Mouse (Mus musculus): Measurements from ENCODE around the gene 3830406C13Rik.

3830406C13Rik gene

DNA sequence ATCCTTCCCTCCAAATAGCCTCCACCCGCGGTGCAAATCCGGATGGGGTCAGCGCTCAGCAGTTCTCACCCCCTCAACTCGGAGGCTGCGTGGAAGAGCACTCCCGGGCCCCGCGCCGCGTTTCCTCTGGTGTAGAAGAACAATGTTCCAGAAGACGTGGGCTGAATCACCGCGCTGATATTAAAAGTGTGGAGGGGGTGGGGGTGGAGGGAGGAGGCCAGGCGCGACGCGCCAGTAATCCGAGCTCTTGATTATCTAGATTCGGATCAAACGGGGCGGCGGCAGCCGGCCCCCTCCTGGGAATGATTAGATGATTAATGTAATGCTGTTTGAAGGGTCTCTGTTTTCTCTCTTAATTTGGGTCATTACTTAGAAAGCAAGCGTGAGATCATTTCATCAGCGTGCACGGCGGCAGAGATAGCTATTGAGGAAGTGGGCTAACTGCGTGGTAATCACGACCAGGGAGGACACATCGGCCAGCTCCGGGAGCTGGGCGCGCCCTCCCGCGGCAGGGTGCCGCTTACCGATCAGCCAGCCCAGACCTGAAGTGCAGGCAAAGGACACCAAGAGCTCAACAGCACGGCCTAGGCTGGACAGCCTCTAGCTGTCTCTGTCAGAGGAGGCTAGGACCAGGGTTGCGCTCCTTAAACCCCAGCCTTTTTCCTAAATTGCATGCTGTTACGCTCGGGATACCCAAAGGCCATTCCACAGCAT is 57.3 kb downstream of the 3830406C13Rik start:
- ChIA-PET CTCF (no interaction called here), POLR2A (interaction anchor here in 3 of 4 experiments (0.5 to 1.7 kb wide), 9 partner anchors 9 to 1865 kb away, joined by 3 to 5 read pairs (median 3); partner anchors contain the start of genes 3830406C13Rik (in 2 of the 3), Gm49355 (in 1 of the 3) and Ptprg (in 1 of the 3))

DNA sequence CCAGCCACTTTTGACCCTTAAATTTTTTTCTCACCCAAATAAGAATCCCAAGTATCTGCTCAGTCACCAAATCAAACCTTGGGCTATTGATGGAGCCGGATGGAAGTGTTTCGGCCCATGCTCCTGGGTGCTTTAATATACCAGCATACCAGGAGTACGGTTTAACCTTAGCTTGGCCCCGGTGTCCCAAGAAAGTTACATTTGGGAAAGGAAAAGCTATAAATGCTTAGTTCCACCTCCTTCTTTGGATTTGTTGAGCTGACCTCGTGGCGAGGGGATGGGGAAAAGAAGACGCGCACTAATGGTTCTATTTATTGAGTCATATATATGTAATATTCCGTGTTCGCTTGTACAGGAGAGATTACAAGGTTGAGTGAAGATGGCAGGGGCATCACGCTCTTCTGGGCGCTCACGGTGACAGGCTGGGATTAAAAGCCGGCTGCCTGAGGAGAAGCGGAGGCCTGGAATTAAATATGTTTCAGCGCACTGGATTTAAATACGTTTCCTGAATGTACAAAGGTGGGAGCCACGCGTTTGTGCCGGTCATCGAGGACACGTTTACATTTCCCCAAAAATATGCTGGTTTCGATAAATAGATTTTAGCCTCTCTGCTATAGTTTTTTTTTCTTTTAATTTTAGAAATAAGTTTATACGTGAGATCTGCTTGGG is 58.0 kb downstream of the 3830406C13Rik start:
- ChIA-PET CTCF (no interaction called here), POLR2A (interaction anchor here in 2 of 4 experiments (0.5 to 1.7 kb wide), 5 partner anchors 7 to 670 kb away, joined by 3 to 5 read pairs (median 3); partner anchors contain the start of genes 3830406C13Rik (in 1 of the 2) and Gm49355 (in 1 of the 2))

DNA sequence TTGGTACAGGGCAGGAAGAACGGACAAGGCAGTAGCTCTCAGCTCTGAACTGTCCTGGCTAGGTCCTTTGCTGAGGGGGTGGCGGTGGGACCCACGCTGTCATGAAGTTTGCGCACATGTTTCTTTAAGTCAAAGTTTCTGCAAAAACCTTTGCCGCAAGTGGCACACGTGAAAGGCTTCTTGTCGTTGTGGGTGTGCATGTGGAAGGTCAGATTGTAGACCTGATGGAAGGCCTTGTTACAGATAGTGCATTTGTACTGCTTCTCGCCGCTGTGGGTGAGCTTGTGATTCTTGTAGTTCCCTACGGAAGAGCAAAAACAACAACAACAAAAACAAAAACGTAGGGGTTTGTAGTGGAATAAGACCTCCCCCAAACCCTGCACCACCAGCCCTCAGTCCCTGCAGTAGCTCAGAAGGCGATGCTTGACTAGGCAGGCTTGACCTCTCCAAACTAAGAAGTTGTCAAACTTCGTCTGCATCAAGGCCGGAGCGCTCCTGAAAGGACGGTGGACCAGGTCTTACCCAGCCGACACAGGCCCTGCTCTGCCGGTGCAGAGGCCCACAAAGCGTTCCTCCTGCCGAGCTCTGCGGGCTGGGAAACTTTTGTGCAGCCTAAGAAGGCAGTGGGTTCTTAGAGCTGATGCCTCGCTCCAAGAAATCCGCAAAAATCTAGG is 58.6 kb downstream of the 3830406C13Rik start:
- POLR2A ChIA-PET = interaction anchor here in 1 of 4 experiments (0.6 to 1.7 kb wide), 7 partner anchors 8 to 704 kb away, joined by 3 to 5 read pairs (median 4); partner anchors contain the start of genes 3830406C13Rik and Gm49355
- CTCF ChIA-PET = interaction anchor here in 1 of 4 experiments (0.6 kb wide), 1 partner anchor 47 kb away, joined by 4 read pairs; no protein-coding TSS in a partner anchor

DNA sequence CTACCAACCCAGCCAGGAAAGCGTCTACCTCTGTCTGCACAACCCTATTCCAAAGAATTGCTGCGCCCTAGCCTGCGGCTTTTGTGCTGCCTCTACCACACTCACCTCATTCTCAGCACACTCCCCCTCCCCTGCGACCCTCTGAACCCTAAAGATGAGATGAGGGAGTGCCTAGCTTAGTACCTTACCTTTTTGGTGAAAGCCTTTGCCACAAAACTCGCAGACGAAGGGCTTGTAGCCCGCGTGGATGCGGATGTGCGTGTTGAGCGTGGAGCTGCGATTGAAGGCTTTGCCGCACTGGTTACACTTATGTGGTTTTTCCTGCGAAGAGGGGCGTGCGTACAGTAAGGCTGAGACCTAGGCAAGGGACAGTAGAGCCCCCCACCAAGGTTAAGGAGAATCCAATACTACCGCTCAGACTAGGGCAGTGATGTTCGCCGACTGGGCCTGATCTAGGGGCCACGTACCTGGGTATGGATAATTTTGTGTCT is 59.5 kb downstream of the 3830406C13Rik start:
- CTCF ChIA-PET = no interaction called here
- POLR2A ChIA-PET = interaction anchor here in 2 of 4 experiments (0.9 to 1.6 kb wide), 5 partner anchors 9 to 480 kb away, joined by 3 to 4 read pairs (median 4); partner anchors contain the start of genes 3830406C13Rik (in 1 of the 2) and Cadps (in 1 of the 2)

DNA sequence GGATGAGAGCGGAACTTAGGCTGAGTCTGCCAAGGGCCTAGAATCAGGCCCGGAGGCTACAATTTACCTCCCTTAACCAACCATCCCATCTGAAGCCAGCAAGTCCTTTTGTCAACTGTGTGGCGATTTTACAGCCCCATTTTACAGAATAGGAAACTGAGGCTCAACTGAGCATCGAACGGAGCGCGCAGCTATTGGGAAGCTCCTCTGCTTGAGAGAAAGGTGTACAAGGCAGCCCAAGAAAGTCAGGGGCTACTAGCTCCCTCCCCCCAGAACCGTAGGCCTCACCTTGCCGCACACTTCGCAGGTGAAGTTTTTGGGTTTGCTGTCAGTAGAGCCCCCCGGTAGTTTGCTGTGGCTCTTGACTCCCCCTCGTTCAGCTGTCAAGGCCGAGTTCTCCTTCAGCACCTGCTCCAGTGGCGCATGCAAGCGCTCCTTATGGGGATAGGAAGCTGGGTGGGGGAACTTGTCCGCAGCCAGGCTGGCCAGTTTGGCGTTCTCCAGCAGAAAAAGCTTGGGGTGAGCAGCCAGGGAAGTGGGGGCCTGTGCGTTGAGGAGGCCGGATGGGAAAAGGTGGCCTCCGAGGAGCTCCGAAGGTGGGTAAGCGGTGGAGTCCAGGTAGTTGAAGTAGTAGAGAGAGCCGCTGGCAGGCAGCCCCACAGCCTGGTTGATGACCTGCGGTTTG is 60.2 kb downstream of the 3830406C13Rik start:
- CTCF ChIA-PET = interaction anchor here in 1 of 4 experiments (1.1 kb wide), 1 partner anchor 9 kb away, joined by 3 read pairs; no protein-coding TSS in a partner anchor
- POLR2A ChIA-PET = interaction anchor here in 2 of 4 experiments (0.9 to 1.6 kb wide), 4 partner anchors 12 to 479 kb away, joined by 3 to 4 read pairs (median 4); partner anchors contain the start of genes 3830406C13Rik (in 1 of the 2) and Cadps (in 1 of the 2)

DNA sequence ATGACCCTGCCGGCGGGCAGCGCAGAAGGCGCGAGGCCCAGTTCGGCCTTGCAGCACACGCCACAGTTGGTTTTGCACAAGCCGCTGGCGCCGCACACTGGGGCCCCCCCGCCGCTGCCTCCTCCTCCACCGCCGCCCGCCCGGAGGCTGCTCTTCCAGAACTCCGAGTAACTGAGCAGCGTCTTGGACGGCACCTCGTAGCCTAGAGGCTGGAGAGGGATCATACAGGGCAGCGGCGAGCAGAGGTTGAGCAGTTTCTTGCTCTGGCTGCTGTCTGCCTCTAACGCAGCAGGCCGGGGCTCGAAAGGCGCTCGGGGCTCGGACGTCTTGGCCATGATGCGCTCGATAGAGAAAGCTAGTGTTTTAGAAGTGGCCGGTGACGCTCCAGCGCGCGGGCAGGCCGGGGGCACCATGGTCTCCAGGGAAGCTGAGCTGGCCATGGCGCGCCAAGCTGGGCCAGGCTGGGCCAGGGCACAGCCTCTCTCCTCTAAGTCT is 60.8 kb downstream of the 3830406C13Rik start:
- ChIA-PET POLR2A (interaction anchor here in 2 of 4 experiments (0.9 to 1.6 kb wide), 3 partner anchors 11 to 478 kb away, joined by 3 to 4 read pairs (median 4); partner anchors contain the start of genes 3830406C13Rik (in 1 of the 2) and Cadps (in 1 of the 2)), CTCF (interaction anchor here in 1 of 4 experiments (1.1 kb wide), 1 partner anchor 10 kb away, joined by 3 read pairs; no protein-coding TSS in a partner anchor)

DNA sequence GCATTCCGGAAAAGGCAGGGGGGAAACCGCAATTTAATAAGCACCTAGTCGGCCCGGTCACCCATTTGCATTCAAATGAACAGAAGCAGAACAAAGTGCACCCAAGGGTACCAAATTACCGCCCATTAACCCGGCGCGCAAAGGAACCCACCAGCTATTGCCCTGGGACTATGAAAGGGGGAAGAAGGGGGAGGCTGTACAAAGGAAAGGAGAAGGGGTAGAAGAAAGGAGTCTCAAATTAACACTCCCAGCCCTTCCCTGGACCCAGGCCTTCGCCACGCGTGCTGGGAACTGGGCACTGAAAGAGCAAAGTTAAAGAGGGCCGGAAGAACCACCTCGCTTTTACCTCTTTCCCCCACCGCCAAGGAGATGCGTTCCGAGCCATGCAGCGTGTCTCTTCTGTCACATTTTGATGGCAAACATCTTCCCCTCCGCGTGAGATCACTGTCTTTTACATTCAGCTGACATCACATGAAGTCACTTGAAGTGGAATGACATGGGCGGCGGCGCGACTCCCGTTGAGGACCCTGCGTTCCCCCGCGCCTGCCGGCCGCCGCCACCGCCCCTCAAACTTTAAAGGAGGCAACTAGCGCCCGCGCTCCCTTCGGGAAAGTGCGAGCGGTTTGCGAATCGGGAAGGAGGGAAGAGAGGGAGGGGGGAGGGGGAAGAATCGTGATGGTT is 61.4 kb downstream of the 3830406C13Rik start:
- ChIA-PET POLR2A (interaction anchor here in 2 of 4 experiments (0.6 to 1.4 kb wide), 4 partner anchors 7 to 1668 kb away, joined by 3 read pairs; no protein-coding TSS in a partner anchor), CTCF (interaction anchor here in 1 of 4 experiments (1.1 kb wide), 1 partner anchor 10 kb away, joined by 3 read pairs; no protein-coding TSS in a partner anchor)

DNA sequence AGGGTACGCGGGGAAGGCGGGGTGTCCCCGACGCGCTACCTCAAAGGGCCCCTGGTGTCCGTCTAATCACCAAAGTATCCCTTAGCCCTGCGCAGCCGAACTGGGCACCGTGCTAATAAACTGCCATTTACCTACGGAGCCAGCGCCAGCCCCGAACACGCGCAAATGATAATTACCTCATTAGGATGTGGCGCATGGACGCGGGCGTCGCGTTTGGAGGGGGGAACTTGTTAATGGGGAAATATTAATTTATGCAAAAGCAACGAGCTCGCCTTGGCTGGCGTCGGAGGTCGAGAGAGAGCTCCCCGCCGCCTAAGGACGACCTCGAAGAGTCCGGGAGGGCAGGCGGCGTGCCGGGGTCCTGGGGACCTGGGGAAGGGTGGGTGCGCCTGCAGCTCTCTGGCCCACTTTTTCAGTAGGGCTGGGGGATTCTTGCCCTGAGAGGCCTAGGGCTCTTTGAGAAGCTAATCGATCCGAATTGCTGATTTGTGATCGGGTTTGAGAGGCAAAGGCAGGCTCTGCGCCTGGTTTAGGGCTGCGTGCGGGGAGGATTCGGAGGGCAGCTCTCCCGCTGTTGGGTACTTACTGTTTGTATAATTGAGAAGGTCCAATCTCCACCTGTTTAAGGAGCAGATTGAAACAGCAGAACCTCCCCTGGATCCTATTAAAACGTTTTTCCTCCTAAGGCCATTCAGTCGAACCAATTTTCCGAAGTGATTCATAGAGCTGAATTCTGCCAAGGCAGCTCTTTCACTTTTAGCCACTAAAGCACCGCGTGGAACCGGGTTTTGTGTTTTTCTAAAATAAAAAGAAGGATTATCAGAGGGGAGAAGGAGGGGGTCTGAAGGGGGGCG is 62.3 kb downstream of the 3830406C13Rik start:
- CTCF ChIA-PET = interaction anchor here in 2 of 4 experiments (0.5 to 0.7 kb wide), 2 partner anchors 52 to 206 kb away, joined by 3 to 4 read pairs; no protein-coding TSS in a partner anchor
- POLR2A ChIA-PET = interaction anchor here (0.6 to 1.7 kb wide), 8 partner anchors 8 to 830 kb away, joined by 3 to 10 read pairs (median 3); no protein-coding TSS in a partner anchor

DNA sequence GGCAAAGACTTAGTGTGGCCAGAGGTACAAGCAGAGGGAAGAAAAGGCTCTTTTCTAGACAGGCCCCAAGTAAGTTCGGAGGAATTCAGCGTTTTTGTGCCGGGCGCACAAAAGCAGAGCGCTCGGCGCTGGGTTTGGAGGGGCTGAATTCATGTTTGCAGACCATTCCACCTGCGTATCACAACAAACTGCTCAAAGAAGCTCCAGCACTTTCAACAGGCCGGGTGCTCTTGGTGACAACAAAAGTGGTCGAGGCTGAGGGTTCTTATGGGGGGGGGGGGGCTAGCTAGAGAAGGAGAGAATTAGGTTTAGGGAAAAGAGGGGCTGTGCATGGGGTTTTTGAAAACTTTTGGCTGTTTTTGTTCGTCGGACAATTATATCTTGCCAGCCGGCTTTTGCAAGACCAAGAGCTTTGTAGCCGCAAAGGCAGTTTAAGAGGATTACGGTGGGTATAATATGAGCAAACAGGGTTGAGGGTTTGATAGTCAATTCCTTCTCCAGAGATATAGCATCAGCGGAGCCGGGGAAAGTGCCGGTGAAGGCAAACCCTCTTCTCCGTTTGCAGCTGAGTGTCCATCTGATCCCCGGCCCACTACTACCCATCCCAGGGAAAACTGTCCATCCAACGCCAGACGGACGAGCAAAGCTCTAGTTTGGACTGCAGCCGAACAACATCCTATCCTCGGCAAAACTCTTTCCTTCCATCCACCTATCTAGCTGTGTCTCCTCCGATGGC is 63.1 kb downstream of the 3830406C13Rik start:
- CTCF ChIA-PET = interaction anchor here in 3 of 4 experiments (0.5 to 0.7 kb wide), 3 partner anchors 9 to 206 kb away, joined by 3 to 4 read pairs (median 3); no protein-coding TSS in a partner anchor

DNA sequence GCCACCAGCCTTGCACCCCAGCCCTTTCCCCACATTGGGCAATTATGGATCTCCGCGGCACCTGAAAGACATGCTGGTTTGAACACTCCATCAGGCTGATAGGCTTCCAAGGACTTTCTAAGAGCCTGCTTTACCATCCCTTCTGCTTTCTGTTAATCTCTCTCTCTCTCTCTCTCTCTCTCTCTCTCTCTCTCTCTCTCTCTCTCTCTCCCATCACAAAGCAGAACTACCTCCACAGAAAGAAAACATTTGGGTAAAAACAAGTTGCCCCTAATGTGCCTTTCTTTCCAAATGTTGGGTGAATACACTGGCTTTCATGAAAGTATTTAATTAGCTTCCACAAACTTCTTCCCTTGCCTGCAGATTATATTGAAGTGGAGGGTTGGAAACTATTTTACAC is 64.1 kb downstream of the 3830406C13Rik start, which contains the start of gene Fezf2:
Gene Fezf2 (minus strand): TSS at position 101 of the 400 bp plus-strand sequence.
- CTCF ChIA-PET = interaction anchor here in 1 of 4 experiments (0.6 kb wide), 1 partner anchor 50 kb away, joined by 3 read pairs; no protein-coding TSS in a partner anchor
- POLR2A ChIA-PET = no interaction called here

More for the DNA sequence above, 63.1 kb downstream of the 3830406C13Rik start:
- POLR2A ChIA-PET = interaction anchor here (0.6 to 1.7 kb wide), 7 partner anchors 9 to 830 kb away, joined by 3 to 10 read pairs (median 3); no protein-coding TSS in a partner anchor

DNA sequence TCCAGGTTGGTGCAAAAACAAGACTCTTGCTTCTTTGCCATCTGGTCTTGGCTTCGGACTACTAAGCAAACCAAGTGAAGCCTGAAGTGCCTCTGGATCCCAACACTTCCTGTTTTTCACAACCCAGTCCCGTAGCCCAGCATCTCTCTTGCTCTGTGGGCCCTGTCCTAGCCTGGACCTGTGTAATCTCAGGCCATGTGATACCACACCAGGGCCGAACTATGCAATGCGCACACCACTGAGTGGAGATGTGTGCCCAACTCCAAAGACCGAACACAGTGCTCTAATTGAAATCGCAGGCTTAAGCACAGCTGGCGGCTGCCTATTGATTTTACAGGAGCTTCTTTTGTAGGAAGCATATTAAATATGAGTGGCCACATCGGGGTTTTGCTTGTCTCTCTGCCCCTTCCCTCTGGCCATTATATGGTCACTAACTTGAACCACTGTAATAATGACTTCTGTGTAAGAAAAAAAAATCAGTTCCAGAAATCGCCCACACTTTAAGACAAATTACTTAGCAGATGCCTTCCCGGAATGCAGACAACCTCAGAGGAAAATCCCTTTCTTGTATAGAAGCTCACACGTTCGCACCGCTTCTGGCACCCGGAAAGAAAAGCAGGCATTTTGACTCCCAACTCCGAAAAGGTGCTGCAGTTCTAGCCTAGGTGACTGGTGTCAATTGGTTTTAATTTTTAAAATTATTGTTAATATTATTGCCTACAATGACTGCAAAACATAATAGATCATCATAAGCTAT is 65.5 kb downstream of the 3830406C13Rik start:
- POLR2A ChIA-PET = interaction anchor here in 1 of 4 experiments (0.7 kb wide), 1 partner anchor 202 kb away, joined by 3 read pairs; no protein-coding TSS in a partner anchor
- CTCF ChIA-PET = interaction anchor here in 1 of 4 experiments (0.5 kb wide), 1 partner anchor 95 kb away, joined by 3 read pairs; no protein-coding TSS in a partner anchor

DNA sequence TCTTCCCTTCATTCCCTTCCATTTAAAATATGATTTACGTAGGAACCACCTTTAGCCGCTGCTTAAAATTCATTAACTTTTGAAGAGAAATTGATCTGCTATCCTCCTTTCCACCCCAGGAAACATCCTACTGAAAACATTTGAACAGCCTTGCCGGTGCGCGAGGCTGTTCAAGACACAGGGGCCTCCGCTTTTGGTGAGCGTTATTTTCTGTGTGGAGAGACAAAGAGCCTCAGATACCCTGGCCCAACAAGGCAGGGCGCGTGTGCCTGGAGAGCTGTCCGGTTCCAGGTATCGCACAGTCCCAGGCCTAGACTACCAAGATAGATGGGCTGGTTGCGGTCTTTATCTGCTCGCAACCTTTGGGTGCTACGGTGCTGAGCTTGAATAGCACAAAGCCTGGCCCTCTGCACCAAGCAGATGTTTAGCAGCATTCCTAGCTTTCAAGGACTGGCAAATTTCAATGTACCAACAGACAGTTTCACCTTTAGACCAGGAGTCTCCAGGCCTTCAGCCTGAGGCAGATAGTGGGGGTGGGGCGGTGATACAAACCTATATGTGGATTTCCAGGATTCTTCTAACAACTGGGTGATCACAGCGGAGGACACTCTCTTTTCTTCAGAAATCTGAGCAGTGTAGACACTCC is 66.4 kb downstream of the 3830406C13Rik start:
- POLR2A ChIA-PET = interaction anchor here in 1 of 4 experiments (1.4 kb wide), 1 partner anchor 9 kb away, joined by 3 read pairs; no protein-coding TSS in a partner anchor
- CTCF ChIA-PET = interaction anchor here in 1 of 4 experiments (0.5 kb wide), 1 partner anchor 96 kb away, joined by 3 read pairs; no protein-coding TSS in a partner anchor
